ENCODE assay signal across 11 mouse cellular contexts in genomic region chr8:107065511-107066496, GRCm38 (mm10). TPM values are rescaled to one million over a fixed set of nuclear protein-coding genes. Genes with fewer than 3 reads are reported as not detected.
DNase-seq lines count a peak whose midpoint lies in the region; TF ChIP-seq lines count a peak whose summit lies in the region.
"Had no signal": no experiment of that assay in that cellular context is flagged by ENCODE, and none has a peak within 500 bp of the region (broad histone marks: within the 10 kb centered on the region; RNA-seq: fewer than 3 reads in every experiment).

Tmed6 (minus strand) TSS chr8:107065644.

- no peaks in the 10 kb centered on the region for H3K27me3 ChIP-seq in midbrain, embryonic 10.5 days (ENCODE audit: low read depth, poor library complexity, severe bottlenecking)
- H3K27me3 ChIP-seq: neural tube, embryonic 15.5 days had no signal

- intact Hi-C loops in left cerebral cortex, adult 2 months (cut with DNase I): no loop called here
- intact Hi-C loops in left cerebral cortex, postnatal 4 days (cut with DNase I): no loop called here

- 68% methylated on average over 17 of the region's 17 CpGs for WGBS in midbrain, embryonic 10.5 days

- no peaks in the 10 kb centered on the region for H3K9me3 ChIP-seq in ES-E14 (ENCODE audit: control insufficient read depth, insufficient read depth, low read depth, low read length)
- H3K9me3 ChIP-seq in midbrain, embryonic 10.5 days (replicated peaks): no peaks in the 10 kb centered on the region
- H3K9me3 ChIP-seq: neural tube, embryonic 15.5 days had no signal

- DNase-seq in ES-E14 (ENCODE audit: low read depth, low spot score): peak; percentile 78
- peak; percentile 63 for DNase-seq in c-Kit-positive CD71-negative TER-119-negative erythroid progenitor cells, embryonic 14.5 days (ENCODE audit: low read depth)
- peak; percentile 74 for DNase-seq in kidney, postnatal 10 days
- peak; percentile 74 for DNase-seq in lung, postnatal 36 days
- DNase-seq in cerebellum, adult 11 months: no peak
- DNase-seq in left cerebral cortex, adult 2 months (ENCODE audit: extremely low spot score in 1 of 2, low spot score in 2 of 2): no peak
- no peak for DNase-seq in left cerebral cortex, postnatal 4 days
- no peak for DNase-seq in midbrain, embryonic 10.5 days (ENCODE audit: low spot score)
- DNase-seq: gastrocnemius, postnatal 36 days had no signal

- no peak within 1 kb of the TSS for H3K27ac ChIP-seq in ES-E14 (ENCODE audit: insufficient read depth, low read depth, low read length, poor library complexity, severe bottlenecking)
- no peak within 1 kb of the TSS for H3K27ac ChIP-seq in left cerebral cortex, adult 2 months
- H3K27ac ChIP-seq in midbrain, embryonic 10.5 days (replicated peaks): no peak within 1 kb of the TSS
- H3K27ac ChIP-seq: neural tube, embryonic 15.5 days had no signal

- H3K4me1 ChIP-seq in ES-E14 (ENCODE audit: control insufficient read depth in 2 of 2, insufficient read depth in 2 of 2, low read length in 2 of 2, poor library complexity in 1 of 2): peaks cover 0 to 11% of the 10 kb centered on the region in 2 experiments; a peak in 2 of 4 replicates
- H3K4me1 ChIP-seq in midbrain, embryonic 10.5 days: no peaks in the 10 kb centered on the region
- H3K4me1 ChIP-seq: neural tube, embryonic 15.5 days had no signal

- H3K36me3 ChIP-seq in ES-E14 (ENCODE audit: control insufficient read depth, insufficient read depth, low read length, poor library complexity, severe bottlenecking): no peaks in the 10 kb centered on the region
- H3K36me3 ChIP-seq in midbrain, embryonic 10.5 days: peaks cover 27% of the 10 kb centered on the region

- H3K9ac ChIP-seq in ES-E14 (ENCODE audit: insufficient read depth, low read depth, low read length, poor library complexity, severe bottlenecking): no peak within 1 kb of the TSS
- H3K9ac ChIP-seq: neural tube, embryonic 15.5 days had no signal

- H3K4me3 ChIP-seq in ES-E14 (ENCODE audit: insufficient read depth in 1 of 2, low read depth in 1 of 2, low read length in 2 of 2, poor library complexity in 1 of 2, severe bottlenecking in 1 of 2): peak within 1 kb of the TSS in 1 of 2 experiments; percentile 30; a peak in 1 of 4 replicates
- no peak within 1 kb of the TSS for H3K4me3 ChIP-seq in left cerebral cortex, adult 2 months
- no peak within 1 kb of the TSS for H3K4me3 ChIP-seq in midbrain, embryonic 10.5 days
- H3K4me3 ChIP-seq: neural tube, embryonic 15.5 days had no signal

- in situ Hi-C loops in ES-E14 (cut with MboI; ENCODE audit: low sequenced_read_pairs in 2 of 2, unreplicated experiment in 2 of 2): no loop called here

- no peak for TF ChIP-seq CTCF in left cerebral cortex, adult 2 months (IDR thresholded peaks at IDR 0.05)

TF ChIP-seq in ES-E14, 5 proteins besides CTCF, POLR2A, EP300 and RAD21:
- TF ChIP-seq MAFK (IDR thresholded peaks at IDR 0.05; ENCODE audit: insufficient read depth, low read depth, low read length): no peak
- no peak for TF ChIP-seq ZC3H11A (IDR thresholded peaks at IDR 0.05; ENCODE audit: borderline replicate concordance, low read depth, low read length)
- TF ChIP-seq CHD2 (IDR thresholded peaks at IDR 0.05; ENCODE audit: low read depth, low read length): no peak
- no peak for TF ChIP-seq ZNF384 (IDR thresholded peaks at IDR 0.05; ENCODE audit: low read depth, low read length)
- TF ChIP-seq HCFC1 (IDR thresholded peaks at IDR 0.05; ENCODE audit: borderline replicate concordance, insufficient read depth, low read length): no peak
TF ChIP-seq in ES-E14: peak in this region for 0.

RNA-seq across cellular contexts. Expression of gene Tmed6, which starts in this region (rescaled TPM):
- total RNA-seq in ES-E14 (2012; rRNA removed): 0.27 and 0.48 TPM in 2 replicates
- total RNA-seq in left cerebral cortex, adult 2 months (2021): not detected
- not detected for total RNA-seq in left cerebral cortex, postnatal 4 days (2021)
- polyA plus RNA-seq in midbrain, embryonic 10.5 days (2016; fragmentation: Nextera tagmentation; extraction: Ambion mirVana): not detected in 2 replicates
- total RNA-seq: gastrocnemius, postnatal 36 days; left cerebral cortex, adult 18-20 months had no signal
- polyA plus RNA-seq: neural tube, embryonic 15.5 days had no signal

Comparison
In these comparisons a context has a peak if more than half of its experiments do, and no peak if none do; other contexts are left out.
1. Peak in DNase-seq in ES-E14; RNA of the gene not detected or under 1 TPM.
2. DNase-seq: peak in c-Kit-positive CD71-negative TER-119-negative erythroid progenitor cells, embryonic 14.5 days (single experiment), kidney, postnatal 10 days (single experiment) and lung, postnatal 36 days (single experiment); none in cerebellum, adult 11 months (single experiment), left cerebral cortex, adult 2 months (0 of 2), left cerebral cortex, postnatal 4 days (single experiment) and midbrain, embryonic 10.5 days (single experiment).